Mouse (Mus musculus) MEL (cell line): ENCODE results near the gene Slc17a6. TPM values are rescaled to one million over a fixed set of nuclear protein-coding genes. Genes with fewer than 3 reads are reported as not detected.

Experiments
- DNase-seq: peaks from one replicate; pipeline ENCODE4 v3.0.0; 2011; ENCODE audit warnings: low read depth, low spot score
- H3K27ac ChIP-seq: 2 replicates; pipeline ENCODE4 v1.5.1; 2012; ENCODE audit warnings: low read depth, mild to moderate bottlenecking, control low read depth, low read length, moderate library complexity; ENCODE audit not compliant: control insufficient read depth
- H3K27me3 ChIP-seq, 2 experiments: fragments of 150-350 bp in 1 of 2; sonication (generic) in 1 of 2; 2 replicates each; pipeline ENCODE4 v1.6.1; 2012; ENCODE audit warnings: low read length in 2 of 2, mild to moderate bottlenecking in 2 of 2, improper control_type of control experiment in 1 of 2, moderate library complexity in 1 of 2; ENCODE audit not compliant: insufficient read depth in 2 of 2, control insufficient read depth in 1 of 2
- H3K36me3 ChIP-seq, 2 experiments: 2 replicates each; pipeline ENCODE4 v1.6.1; 2012 to 2014; ENCODE audit warnings: low read length in 2 of 2, improper control_type of control experiment in 1 of 2, inconsistent platforms in 1 of 2, mild to moderate bottlenecking in 1 of 2; ENCODE audit not compliant: insufficient read depth in 2 of 2, control insufficient read depth in 1 of 2
- H3K4me1 ChIP-seq, 2 experiments: fragments of 150-350 bp in 1 of 2; sonication (generic) in 1 of 2; 2 replicates each; pipeline ENCODE4 v1.6.1; 2012; ENCODE audit warnings: low read length in 2 of 2, improper control_type of control experiment in 1 of 2, mild to moderate bottlenecking in 1 of 2; ENCODE audit not compliant: insufficient read depth in 2 of 2, control insufficient read depth in 1 of 2
- H3K4me3 ChIP-seq, 2 experiments: fragments of 150-350 bp in 1 of 2; sonication (generic) in 1 of 2; 2 replicates each; pipeline ENCODE4 v1.5.1; 2012; ENCODE audit warnings: low read depth in 2 of 2, low read length in 2 of 2, mild to moderate bottlenecking in 2 of 2, moderate library complexity in 2 of 2, control low read depth in 1 of 2, improper control_type of control experiment in 1 of 2; ENCODE audit not compliant: control insufficient read depth in 1 of 2, insufficient read depth in 1 of 2
- H3K79me2 ChIP-seq: 2 replicates; pipeline ENCODE4 v1.6.1; 2012; ENCODE audit warnings: mild to moderate bottlenecking, low read length, moderate library complexity; ENCODE audit not compliant: control insufficient read depth, poor library complexity, insufficient read depth
- H3K9ac ChIP-seq: 2 replicates; pipeline ENCODE4 v1.6.1; 2012; ENCODE audit warnings: low read depth, mild to moderate bottlenecking, control low read depth, low read length, moderate library complexity; ENCODE audit not compliant: control insufficient read depth, poor library complexity, severe bottlenecking
- H3K9me3 ChIP-seq: fragments of 150-350 bp; sonication (generic); replicated peaks from 2 replicates; pipeline ENCODE4 v1.6.1; 2012; ENCODE audit warnings: mild to moderate bottlenecking, low read length, improper control_type of control experiment, moderate library complexity; ENCODE audit not compliant: insufficient read depth
- BHLHE40 ChIP-seq: IDR thresholded peaks from 2 replicates; pipeline ENCODE4 v1.6.1; 2012; ENCODE audit warnings: low read depth, mild to moderate bottlenecking, inconsistent platforms, low read length, improper control_type of control experiment, borderline replicate concordance
- CTCF ChIP-seq, 3 experiments: IDR thresholded peaks in 2 of 3; conservative IDR thresholded peaks in 1 of 3; 2 replicates each; pipeline ENCODE4 v1.5.1; 2011 to 2012; ENCODE audit warnings: low read length in 3 of 3, low read depth in 2 of 3, mild to moderate bottlenecking in 2 of 3, improper control_type of control experiment in 1 of 3, inconsistent platforms in 1 of 3, mixed read lengths in 1 of 3, moderate library complexity in 1 of 3; ENCODE audit not compliant: control insufficient read depth in 1 of 3, insufficient read depth in 1 of 3, poor library complexity in 1 of 3, severe bottlenecking in 1 of 3
- HCFC1 ChIP-seq: IDR thresholded peaks from 2 replicates; pipeline ENCODE4 v1.6.1; 2012; ENCODE audit warnings: low read depth, mild to moderate bottlenecking, inconsistent platforms, low read length, improper control_type of control experiment, moderate library complexity
- MAFK ChIP-seq: IDR thresholded peaks from 2 replicates; pipeline ENCODE4 v1.6.1; 2011; ENCODE audit warnings: low read depth, mild to moderate bottlenecking, low read length, improper control_type of control experiment, borderline replicate concordance
- MAX ChIP-seq: IDR thresholded peaks from 2 replicates; pipeline ENCODE4 v1.6.1; 2011; ENCODE audit warnings: low read length, improper control_type of control experiment
- MXI1 ChIP-seq: IDR thresholded peaks from 2 replicates; pipeline ENCODE4 v1.6.1; 2011; ENCODE audit warnings: mild to moderate bottlenecking, low read depth, low read length, improper control_type of control experiment
- MYB ChIP-seq: IDR thresholded peaks from 2 replicates; pipeline ENCODE4 v1.6.1; 2011; ENCODE audit warnings: mild to moderate bottlenecking, low read depth, low read length, improper control_type of control experiment
- NELFE ChIP-seq: IDR thresholded peaks from 2 replicates; pipeline ENCODE4 v1.6.1; 2011; ENCODE audit warnings: low read depth, low read length, improper control_type of control experiment
- POLR2AphosphoS5 ChIP-seq: IDR thresholded peaks from 2 replicates; pipeline ENCODE4 v1.6.1; 2012; ENCODE audit warnings: low read depth, borderline replicate concordance, mild to moderate bottlenecking, inconsistent platforms, low read length, moderate library complexity, mixed read lengths
- RAD21 ChIP-seq: IDR thresholded peaks from 2 replicates; pipeline ENCODE4 v1.6.1; 2011; ENCODE audit warnings: mild to moderate bottlenecking, low read depth, low read length, improper control_type of control experiment
- RCOR1 ChIP-seq: IDR thresholded peaks from 2 replicates; pipeline ENCODE4 v1.6.1; 2012; ENCODE audit warnings: low read depth, mild to moderate bottlenecking, inconsistent platforms, low read length, improper control_type of control experiment
- TCF12 ChIP-seq: IDR thresholded peaks from 2 replicates; pipeline ENCODE4 v1.6.1; 2014; ENCODE audit warnings: low read depth, mild to moderate bottlenecking, inconsistent platforms, low read length, improper control_type of control experiment, moderate library complexity
- UBTF ChIP-seq: IDR thresholded peaks from 2 replicates; pipeline ENCODE4 v1.6.1; 2012; ENCODE audit warnings: low read depth, mild to moderate bottlenecking, inconsistent platforms, low read length, improper control_type of control experiment, moderate library complexity, borderline replicate concordance; ENCODE audit not compliant: insufficient read depth
- USF1 ChIP-seq: IDR thresholded peaks from 2 replicates; pipeline ENCODE4 v1.6.1; 2014; ENCODE audit warnings: low read depth, mild to moderate bottlenecking, inconsistent platforms, low read length, improper control_type of control experiment, moderate library complexity
- USF2 ChIP-seq, 2 experiments: IDR thresholded peaks; 2 replicates each; pipeline ENCODE4 v1.6.1; 2011 to 2012; ENCODE audit warnings: improper control_type of control experiment in 2 of 2, low read length in 2 of 2, borderline replicate concordance in 1 of 2, inconsistent platforms in 1 of 2, low read depth in 1 of 2, mild to moderate bottlenecking in 1 of 2; ENCODE audit not compliant: insufficient read depth in 1 of 2
- ZC3H11A ChIP-seq: IDR thresholded peaks from 2 replicates; pipeline ENCODE4 v1.6.1; 2012; ENCODE audit warnings: low read depth, mild to moderate bottlenecking, inconsistent platforms, low read length, improper control_type of control experiment
- ZKSCAN1 ChIP-seq: IDR thresholded peaks from 2 replicates; pipeline ENCODE4 v1.6.1; 2012; ENCODE audit warnings: low read depth, mild to moderate bottlenecking, inconsistent platforms, low read length, improper control_type of control experiment, moderate library complexity
- ZMIZ1 ChIP-seq: IDR thresholded peaks from 2 replicates; pipeline ENCODE4 v1.6.1; 2012; ENCODE audit warnings: low read depth, mild to moderate bottlenecking, inconsistent platforms, low read length, improper control_type of control experiment, moderate library complexity
- ZNF384 ChIP-seq: IDR thresholded peaks from 2 replicates; pipeline ENCODE4 v1.6.1; 2012; ENCODE audit warnings: low read depth, mild to moderate bottlenecking, inconsistent platforms, low read length, improper control_type of control experiment
- polyA plus RNA-seq, 2 experiments: library from polyadenylated mRNA; stranded (reverse) in 1 of 2; unstranded in 1 of 2; fragments of >175 nt in 1 of 2; fragments of >200 nt in 1 of 2; gene quantifications; 2 replicates each; pipeline versions ENCODE4 v1.2.1 to v1.2.4; 2012; ENCODE audit warnings: low replicate concordance in 2 of 2, low read depth in 1 of 2; ENCODE audit not compliant: insufficient read length in 2 of 2, insufficient read depth in 1 of 2, missing spikeins in 1 of 2
- total RNA-seq: library from RNA; depleted of rRNA; stranded (reverse); fragments of 300-350 nt; gene quantifications from 2 replicates; pipeline ENCODE4 v1.2.3, GENCODE M21; 2012

Gene Slc17a6
- total and polyA plus RNA-seq, 3 experiments: not detected

- Histone ChIP-seq H3K9ac (no peak overlapping the region), H3K4me3 (no peak overlapping the region), H3K4me1 (no peaks in the 10 kb centered on the region), H3K79me2 (no peaks in the 10 kb centered on the region), H3K9me3 (no peaks in the 10 kb centered on the region), H3K27ac (no peak overlapping the region), H3K27me3 (no peaks in the 10 kb centered on the region), H3K36me3 (no peaks in the 10 kb centered on the region)
- TF ChIP-seq MAX: no peak
- no peak for TF ChIP-seq ZNF384
- no peak for TF ChIP-seq RAD21
- TF ChIP-seq MAFK: no peak
- TF ChIP-seq MXI1: no peak
- TF ChIP-seq NELFE: no peak
- TF ChIP-seq ZKSCAN1: no peak
- no peak for TF ChIP-seq CTCF (IDR thresholded peaks at IDR 0.05 in 2 of 3, conservative IDR thresholded peaks at IDR 0.05 in 1 of 3; ENCODE audit: control insufficient read depth in 1 of 3, insufficient read depth in 1 of 3, low read depth in 2 of 3, low read length in 3 of 3, poor library complexity in 1 of 3, severe bottlenecking in 1 of 3)
- no peak for TF ChIP-seq USF1
- TF ChIP-seq HCFC1: no peak
- no peak for TF ChIP-seq UBTF
- TF ChIP-seq ZMIZ1: no peak
- TF ChIP-seq RCOR1: no peak
- no peak for TF ChIP-seq POLR2AphosphoS5
- no peak for TF ChIP-seq BHLHE40
- no peak for TF ChIP-seq TCF12
- TF ChIP-seq ZC3H11A: no peak
- no peak for DNase-seq
Measured at GRCm38 (mm10) chr7:51632543-51633229, 10.9 kb downstream of the Slc17a6 start.

DNA sequence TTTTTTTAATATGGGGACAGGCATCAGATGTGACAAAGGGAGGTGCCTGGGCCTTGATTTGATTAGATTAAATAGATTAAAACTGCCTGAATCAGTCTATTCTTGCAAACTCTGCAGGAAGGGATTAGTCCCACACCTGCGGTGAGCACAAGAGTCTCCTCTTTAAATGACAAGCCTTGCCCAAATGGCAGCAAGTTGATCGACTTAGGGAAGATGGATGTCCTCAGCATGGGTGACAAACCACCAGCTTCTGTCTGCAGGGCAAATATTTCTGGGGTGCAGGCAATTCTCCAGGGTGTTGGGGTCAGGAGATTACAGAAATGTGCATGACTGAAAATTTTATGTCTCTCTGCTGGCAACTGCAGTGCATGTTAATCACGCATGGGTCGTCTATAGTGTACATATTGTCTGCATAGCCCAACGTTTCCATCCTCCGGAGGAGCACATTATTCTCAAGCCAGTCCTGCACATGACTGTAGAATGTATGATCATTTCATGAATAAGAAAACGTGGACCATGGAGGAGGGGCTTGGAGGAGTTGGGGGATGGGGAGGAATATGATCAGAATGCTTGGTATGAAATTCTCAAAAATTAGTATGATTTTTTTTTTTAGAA, 11.5 kb downstream of the Slc17a6 start:
- Histone ChIP-seq H3K36me3 (no peaks in the 10 kb centered on the region), H3K9ac (no peak overlapping the region)
- TF ChIP-seq NELFE: no peak
- no peak for TF ChIP-seq POLR2AphosphoS5
- no peak for TF ChIP-seq MYB
- no peak for TF ChIP-seq USF2 (IDR thresholded peaks at IDR 0.05; ENCODE audit: borderline replicate concordance in 1 of 2, insufficient read depth in 1 of 2, low read depth in 1 of 2, low read length in 2 of 2)
- TF ChIP-seq, all 39 proteins: peak for 0
- Histone ChIP-seq H3K27ac (no peak overlapping the region), H3K9me3 (no peaks in the 10 kb centered on the region), H3K79me2 (no peaks in the 10 kb centered on the region), H3K27me3 (no peaks in the 10 kb centered on the region), H3K4me1 (no peaks in the 10 kb centered on the region), H3K4me3 (no peak overlapping the region)
- no peak for DNase-seq
